Mouse (Mus musculus): ENCODE results near the gene Slc2a3.
"Not testable (repeated sequence)": the region's sequence is repeated elsewhere in the genome, so short reads cannot be mapped to it uniquely, and the experiment has no call there.

The Slc2a3 gene

DNA sequence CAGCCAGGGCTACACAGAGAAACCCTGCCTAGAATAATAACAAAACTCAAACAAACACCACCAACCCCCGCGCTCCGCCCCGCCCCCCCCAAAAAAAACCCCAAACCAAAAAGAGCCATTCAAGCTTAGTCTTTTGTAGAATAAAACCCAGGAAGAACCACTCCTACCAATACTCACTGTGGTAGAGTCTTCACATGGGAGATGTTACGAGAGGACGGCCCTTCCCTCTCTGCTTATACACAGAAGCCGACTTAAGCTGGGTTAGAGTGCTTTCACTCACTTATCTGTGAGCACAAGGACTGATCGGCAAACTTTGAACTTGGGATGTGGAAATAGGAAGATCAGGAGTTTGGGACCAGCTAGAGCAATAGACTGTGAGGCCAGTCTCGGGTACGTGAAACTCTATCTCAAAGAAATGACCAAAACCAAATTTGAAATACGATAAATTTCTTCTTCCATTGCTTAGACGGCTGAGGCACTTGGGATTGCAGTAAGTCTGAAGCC is 95.1 kb downstream of the Slc2a3 start:
- DNase-seq: no peak

DNA sequence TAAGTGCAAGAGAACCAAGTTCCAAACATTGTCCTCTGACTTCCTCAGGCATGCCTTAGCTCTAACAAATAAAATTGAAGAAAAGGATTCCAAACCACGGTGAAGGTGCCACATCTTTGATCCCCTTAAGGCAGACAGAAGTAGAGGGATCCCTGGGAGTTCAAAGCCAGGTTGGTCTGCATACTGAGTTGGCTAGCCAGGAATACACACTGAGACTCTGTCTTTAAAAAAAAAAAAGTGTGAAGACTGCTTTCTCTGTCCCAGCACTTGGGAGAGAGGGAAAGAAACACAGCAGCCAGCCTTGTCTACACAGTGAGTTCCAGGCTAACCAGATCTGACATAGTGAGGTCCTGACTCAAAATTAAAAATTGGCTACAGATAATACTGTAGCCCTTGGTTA is 97.7 kb downstream of the Slc2a3 start:
- no peak for DNase-seq

DNA sequence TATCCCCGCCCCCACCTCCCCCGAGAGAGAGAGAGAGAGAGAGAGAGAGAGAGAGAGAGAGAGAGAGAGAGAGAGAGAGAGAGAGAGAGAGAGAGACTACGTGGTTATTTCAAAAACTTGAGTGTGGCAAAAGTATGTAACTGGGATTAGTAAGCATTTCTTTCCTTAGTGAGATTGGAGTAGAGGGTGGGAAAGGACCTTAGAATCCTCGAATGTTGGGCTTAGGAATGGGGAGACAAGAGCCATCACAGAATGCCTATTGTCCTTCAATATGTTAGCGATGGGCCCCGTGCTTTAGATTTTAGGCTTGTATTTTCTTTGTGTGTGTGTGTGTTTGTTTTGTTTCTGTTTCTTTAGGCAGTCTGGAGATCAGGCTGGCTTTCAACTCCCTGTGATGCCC is 98.2 kb downstream of the Slc2a3 start:
- no peak for DNase-seq

DNA sequence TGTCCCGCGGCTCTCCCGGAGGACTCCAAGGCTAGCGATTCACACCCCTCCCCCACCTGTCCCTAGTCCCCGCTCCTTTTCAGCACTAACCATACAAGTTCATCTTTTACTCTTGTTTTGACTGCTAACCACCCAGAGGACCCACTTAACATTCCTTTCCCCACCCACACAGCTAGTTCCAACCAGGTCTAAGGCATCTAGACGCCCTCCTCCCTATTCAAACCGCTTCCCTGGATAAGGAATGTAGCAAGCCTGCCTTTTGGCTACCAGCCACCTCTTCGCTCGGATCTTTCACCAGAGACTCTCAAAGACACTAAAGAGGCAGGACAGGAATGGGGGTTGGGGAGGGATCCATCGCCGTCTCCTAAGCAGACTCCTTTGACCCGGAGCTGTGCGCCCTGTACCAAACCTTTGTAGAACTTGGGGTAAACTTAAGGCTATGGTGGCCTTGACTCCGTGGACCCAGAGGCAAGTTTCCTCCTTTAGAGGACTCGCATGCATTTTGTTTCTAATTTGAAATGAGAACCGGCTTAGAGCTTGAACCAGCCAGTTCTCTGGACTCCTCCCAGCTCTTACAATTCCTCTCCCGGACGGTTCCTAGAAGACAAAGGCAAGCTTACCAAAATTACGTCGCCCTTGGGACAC is 98.8 kb downstream of the Slc2a3 start:
- no peak for DNase-seq

DNA sequence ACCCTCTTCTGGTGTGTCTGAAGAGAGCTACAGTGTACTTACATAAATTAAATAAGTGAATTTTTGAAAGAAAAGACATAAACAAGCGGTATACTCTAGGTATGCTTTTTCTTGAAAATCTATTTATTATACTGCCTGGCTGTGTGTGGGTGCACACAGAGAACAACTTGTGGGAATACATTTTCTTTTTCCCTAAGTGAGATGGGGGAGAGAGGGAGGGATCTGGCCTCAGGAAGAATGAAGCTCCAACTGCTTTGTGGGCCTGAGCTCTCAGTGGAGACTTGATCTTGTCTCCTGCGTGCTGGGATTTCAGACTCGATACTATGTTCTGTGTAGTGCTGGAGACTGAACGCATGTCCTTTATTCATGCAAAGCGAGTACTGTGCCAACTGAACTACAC is 99.6 kb downstream of the Slc2a3 start:
- DNase-seq: no peak

DNA sequence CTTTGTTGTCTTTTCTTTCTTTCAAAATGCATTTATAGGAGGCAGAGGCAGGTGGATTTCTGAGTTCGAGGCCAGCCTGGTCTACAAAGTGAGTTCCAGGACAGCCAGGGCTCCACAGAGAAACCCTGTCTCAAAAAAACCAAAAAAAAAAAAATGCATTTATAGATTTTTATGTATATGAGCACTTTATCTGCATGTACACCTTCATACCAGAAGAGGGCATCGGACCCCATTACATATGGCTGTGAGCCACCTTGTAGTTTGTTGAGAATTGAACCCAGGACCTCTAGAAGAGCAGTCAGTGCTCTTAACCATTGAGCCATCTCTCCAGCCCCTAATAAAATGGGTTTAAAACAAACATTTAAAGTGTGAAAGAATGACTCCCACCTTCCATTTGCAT is 101.8 kb downstream of the Slc2a3 start:
- DNase-seq: not testable (repeated sequence)

DNA sequence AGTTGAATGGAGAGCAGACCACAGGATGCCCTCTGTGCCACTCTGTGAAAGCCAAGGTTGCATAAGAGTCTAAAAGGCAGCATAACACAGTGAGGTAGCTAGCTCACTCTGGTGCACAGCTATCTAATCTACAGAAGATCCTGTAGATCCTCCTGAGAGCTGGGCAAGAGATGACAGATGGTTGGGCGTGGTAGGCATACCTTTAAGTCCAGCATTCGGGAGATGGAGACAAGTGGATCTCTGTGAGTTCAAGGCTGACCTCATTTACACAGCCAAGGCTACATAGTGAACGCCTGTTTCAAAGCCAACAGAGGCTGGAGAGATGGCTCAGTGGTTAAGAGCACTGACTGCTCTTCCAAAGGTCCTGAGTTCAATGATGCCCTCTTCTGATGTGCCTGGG is 106.0 kb downstream of the Slc2a3 start:
- DNase-seq: no peak

DNA sequence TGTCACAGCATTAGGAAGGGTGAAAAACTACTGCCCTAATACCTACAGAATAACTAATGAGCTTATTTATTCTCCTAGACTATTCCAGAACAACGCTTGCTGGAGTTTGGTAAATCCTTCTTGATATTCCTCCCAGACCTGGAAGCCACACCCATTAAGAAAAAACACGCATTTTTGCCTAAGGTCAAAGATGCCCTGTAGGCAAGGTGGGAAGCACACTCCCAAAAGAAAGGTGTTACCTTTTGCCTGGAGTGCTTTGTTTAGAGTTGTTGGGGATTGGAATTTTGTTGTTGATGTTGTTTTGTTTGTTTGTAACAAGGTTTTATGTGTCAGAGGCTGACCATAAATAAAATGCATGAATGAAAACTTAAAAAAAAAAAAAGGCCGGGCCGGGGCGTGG is 111.4 kb downstream of the Slc2a3 start:
- DNase-seq: no peak

DNA sequence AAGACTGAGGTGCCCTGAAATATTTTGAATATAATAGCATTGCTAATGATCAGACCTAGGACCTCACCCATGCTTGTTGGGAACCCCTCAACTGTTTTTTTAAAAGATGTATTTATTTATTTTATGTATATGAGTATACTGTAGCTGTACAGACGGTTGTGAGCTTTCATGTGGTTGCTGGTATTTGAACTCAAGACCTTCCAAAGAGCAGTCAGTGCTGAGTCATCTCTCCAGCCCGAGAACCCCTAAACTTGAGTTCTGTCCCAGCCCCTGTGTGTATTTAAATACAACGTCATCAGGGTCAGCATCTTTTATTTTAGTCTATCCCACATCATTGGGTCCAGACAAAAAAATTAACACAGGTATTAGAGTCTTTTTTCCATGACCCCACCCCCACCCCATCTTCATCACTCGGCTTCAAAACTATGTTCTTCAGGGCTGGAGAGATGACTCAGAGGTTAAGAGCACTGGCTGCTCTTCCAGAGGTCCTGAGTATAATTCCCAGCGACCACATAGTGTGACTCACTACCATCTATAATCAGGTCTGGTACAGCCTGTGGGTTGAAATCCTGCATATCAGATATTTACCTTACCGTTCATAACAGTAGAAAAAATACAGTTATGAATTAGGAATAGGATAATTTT is 111.9 kb downstream of the Slc2a3 start:
- DNase-seq: no peak

DNA sequence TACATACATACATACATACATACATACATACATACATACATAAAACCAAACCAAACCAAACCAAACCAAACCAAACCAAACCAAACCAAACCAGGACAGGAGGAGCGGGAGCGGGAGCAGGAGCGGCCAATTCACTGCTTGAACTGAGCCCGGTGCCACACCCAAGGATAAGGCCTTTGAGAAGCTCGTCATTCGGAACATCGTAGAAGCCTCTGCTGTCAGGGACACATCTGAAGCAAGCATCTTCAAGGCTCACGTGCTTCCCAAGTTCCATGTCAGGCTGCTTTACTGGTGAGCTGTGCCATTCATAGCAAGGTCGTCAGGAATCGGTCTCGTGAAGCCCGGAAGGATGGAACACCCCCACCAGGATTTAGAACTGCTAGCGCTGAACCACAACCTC is 114.7 kb downstream of the Slc2a3 start:
- no peak for DNase-seq

DNA sequence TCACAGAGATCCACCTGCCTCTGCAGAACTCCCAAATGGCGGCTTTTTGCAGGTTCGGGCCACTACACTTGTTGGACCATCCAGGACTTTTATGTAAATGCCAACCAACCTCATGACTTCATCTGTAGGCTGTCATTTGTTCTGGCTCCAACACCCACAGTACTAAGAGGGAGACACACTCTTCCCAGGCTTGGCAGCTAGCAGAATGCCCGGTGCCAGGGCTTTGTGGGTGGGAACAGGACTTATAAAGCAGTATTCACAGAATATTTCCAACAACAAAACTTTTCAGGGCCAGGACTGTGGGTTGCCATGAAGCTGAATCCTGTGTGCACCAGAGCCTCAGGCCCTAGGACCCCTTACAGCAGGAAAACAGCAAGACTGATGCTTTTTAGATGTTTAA is 118.8 kb downstream of the Slc2a3 start:
- DNase-seq: no peak

All from thymus, adult 18-20 months (tissue).